Mouse (Mus musculus) myocyte (in vitro differentiated cells): ENCODE measurements around the gene Mycbp2. TPM values are rescaled to one million over a fixed set of nuclear protein-coding genes. Genes with fewer than 3 reads are reported as not detected.
A peak's percentile ranks its signal among the peaks of the same experiment; 100 is the strongest.

ENCODE experiments used
- H3K27me3 ChIP-seq: one replicate; pipeline ENCODE4 v1.6.1; 2011; ENCODE audit not compliant: control insufficient read depth, insufficient read depth, insufficient read length
- H3K36me3 ChIP-seq: one replicate; pipeline ENCODE4 v1.6.1; 2011; ENCODE audit not compliant: control insufficient read depth, insufficient read depth
- H3K4me2 ChIP-seq: one replicate; pipeline ENCODE4 v1.6.1; 2011; ENCODE audit warnings: low read depth, control low read depth
- H3K4me3 ChIP-seq: one replicate; pipeline ENCODE4 v1.5.1; 2011; ENCODE audit warnings: mild to moderate bottlenecking, control low read depth, moderate library complexity
- H3K79me2 ChIP-seq: one replicate; pipeline ENCODE4 v1.6.1; 2011; ENCODE audit not compliant: control insufficient read depth, insufficient read depth
- H3ac ChIP-seq: one replicate; pipeline ENCODE4 v1.6.1; 2011; ENCODE audit not compliant: control insufficient read depth, insufficient read length
- CEBPB ChIP-seq: IDR thresholded peaks from 2 replicates; pipeline ENCODE4 v1.6.1; 2011; ENCODE audit warnings: mild to moderate bottlenecking, moderate library complexity; ENCODE audit not compliant: poor library complexity, insufficient read depth, severe bottlenecking
- E2F4 ChIP-seq: IDR thresholded peaks from one replicate; pipeline ENCODE4 v1.6.1; 2011; ENCODE audit warnings: mild to moderate bottlenecking, control low read depth, moderate library complexity; ENCODE audit not compliant: insufficient read depth
- MAX ChIP-seq: IDR thresholded peaks from one replicate; pipeline ENCODE4 v1.6.1; 2011; ENCODE audit warnings: low read depth, mild to moderate bottlenecking, control low read depth
- MYOD1 ChIP-seq, 3 experiments: IDR thresholded peaks; one replicate each; pipeline ENCODE4 v1.6.1; 2011; ENCODE audit warnings: control low read depth in 2 of 3, low read depth in 2 of 3, mild to moderate bottlenecking in 2 of 3, moderate library complexity in 1 of 3; ENCODE audit not compliant: insufficient read length in 2 of 3, control insufficient read depth in 1 of 3
- MYOG ChIP-seq, 3 experiments: IDR thresholded peaks; one replicate each; pipeline ENCODE4 v1.6.1; 2011; ENCODE audit warnings: control low read depth in 2 of 3, low read depth in 2 of 3, mild to moderate bottlenecking in 2 of 3; ENCODE audit not compliant: insufficient read length in 2 of 3, control insufficient read depth in 1 of 3, insufficient read depth in 1 of 3
- POLR2A ChIP-seq: IDR thresholded peaks from one replicate; pipeline ENCODE4 v1.6.1; 2011; ENCODE audit warnings: low read depth, mild to moderate bottlenecking, control low read depth, moderate library complexity; ENCODE audit not compliant: insufficient read length
- POLR2AphosphoS2 ChIP-seq: IDR thresholded peaks from one replicate; pipeline ENCODE4 v1.6.1; 2011; ENCODE audit warnings: low read depth, control low read depth; ENCODE audit not compliant: insufficient read length
- REST ChIP-seq: IDR thresholded peaks from one replicate; pipeline ENCODE4 v1.6.1; 2011; ENCODE audit warnings: mild to moderate bottlenecking, control low read depth, moderate library complexity; ENCODE audit not compliant: insufficient read depth, insufficient read length
- SRF ChIP-seq: IDR thresholded peaks from one replicate; pipeline ENCODE4 v1.6.1; 2011; ENCODE audit warnings: low read depth; ENCODE audit not compliant: control insufficient read depth, insufficient read length
- TCF12 ChIP-seq: IDR thresholded peaks from one replicate; pipeline ENCODE4 v1.6.1; 2011; ENCODE audit warnings: mild to moderate bottlenecking, control low read depth; ENCODE audit not compliant: poor library complexity, insufficient read depth, severe bottlenecking
- TCF3 ChIP-seq: IDR thresholded peaks from one replicate; pipeline ENCODE4 v1.6.1; 2011; ENCODE audit warnings: low read depth, control low read depth; ENCODE audit not compliant: insufficient read length
- USF1 ChIP-seq: IDR thresholded peaks from one replicate; pipeline ENCODE4 v1.6.1; 2011; ENCODE audit warnings: low read depth, mild to moderate bottlenecking, control low read depth, moderate library complexity
- polyA plus RNA-seq: library from polyadenylated mRNA; unstranded; fragments of >200 nt; fragmentation: generic; extraction: Trizol; gene quantifications from one replicate; pipeline ENCODE4 v1.2.1, GENCODE M21; 2012; ENCODE audit warnings: missing spikeins

Gene Mycbp2
- 7.7 TPM for polyA plus RNA-seq

- Histone ChIP-seq H3K36me3 (no peaks in the 10 kb centered on the region), H3K79me2 (peaks cover 42% of the 10 kb centered on the region), H3ac (peak within 1 kb of the TSS; percentile 54), H3K4me2 (peak within 1 kb of the TSS; percentile 88), H3K4me3 (peak within 1 kb of the TSS; percentile 54), H3K27me3 (no peaks in the 10 kb centered on the region)
- TF ChIP-seq CEBPB = no peak
- no peak for TF ChIP-seq TCF3
- no peak for TF ChIP-seq REST
- no peak for TF ChIP-seq TCF12
- TF ChIP-seq MYOG (IDR thresholded peaks at IDR 0.05; ENCODE audit: control insufficient read depth in 1 of 3, insufficient read depth in 1 of 3, insufficient read length in 2 of 3, low read depth in 2 of 3) = peak in 1 of 3 experiments; percentile 50
- TF ChIP-seq SRF = no peak
- TF ChIP-seq MYOD1 (IDR thresholded peaks at IDR 0.05; ENCODE audit: control insufficient read depth in 1 of 3, insufficient read length in 2 of 3, low read depth in 2 of 3) = peak in 1 of 3 experiments; percentile 2
- no peak for TF ChIP-seq MAX
- TF ChIP-seq POLR2AphosphoS2 = peak; percentile 87
- no peak for TF ChIP-seq USF1
- TF ChIP-seq E2F4 = no peak
- peak; percentile 95 for TF ChIP-seq POLR2A
Measured at GRCm38 (mm10) chr14:103346729-103347505, at the start of gene Mycbp2. Mycbp2 (minus strand) TSS chr14:103346814.

DNA sequence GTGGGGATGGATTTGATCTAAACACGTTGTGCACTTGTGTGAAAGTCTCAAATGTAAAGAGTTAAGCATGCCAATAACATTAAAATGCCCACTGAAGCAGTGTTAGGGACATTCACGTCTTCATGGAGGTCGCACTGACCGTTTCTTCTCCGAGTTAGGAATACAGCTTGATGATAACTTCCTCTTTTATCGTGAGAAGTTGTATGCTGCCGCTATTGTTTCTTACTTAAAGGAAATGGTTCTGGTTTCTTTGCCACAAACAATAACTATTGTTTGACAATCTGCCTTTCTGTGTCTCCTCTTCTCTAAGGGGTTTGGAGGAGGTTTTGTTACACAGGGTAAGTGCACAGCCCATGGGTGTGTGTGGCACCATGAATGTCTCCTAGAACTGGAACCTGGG is 45.8 kb upstream of the Mycbp2 start:
- no peak overlapping the region for H3K4me2 ChIP-seq
- no peaks in the 10 kb centered on the region for H3K79me2 ChIP-seq
- TF ChIP-seq USF1 = no peak
- TF ChIP-seq E2F4 = no peak
- no peak for TF ChIP-seq MAX
- no peak for TF ChIP-seq REST
- TF ChIP-seq MYOD1 (IDR thresholded peaks at IDR 0.05; ENCODE audit: control insufficient read depth in 1 of 3, insufficient read length in 2 of 3, low read depth in 2 of 3) = no peak
- TF ChIP-seq POLR2AphosphoS2 = no peak
- no peak for TF ChIP-seq MYOG (IDR thresholded peaks at IDR 0.05; ENCODE audit: control insufficient read depth in 1 of 3, insufficient read depth in 1 of 3, insufficient read length in 2 of 3, low read depth in 2 of 3)
- no peak for TF ChIP-seq CEBPB
- TF ChIP-seq SRF = no peak
- no peak for TF ChIP-seq POLR2A
- TF ChIP-seq TCF3 = no peak
- TF ChIP-seq TCF12 = no peak
- no peak overlapping the region for H3ac ChIP-seq
- H3K36me3 ChIP-seq = no peaks in the 10 kb centered on the region
- no peak overlapping the region for H3K4me3 ChIP-seq
- H3K27me3 ChIP-seq = no peaks in the 10 kb centered on the region

DNA sequence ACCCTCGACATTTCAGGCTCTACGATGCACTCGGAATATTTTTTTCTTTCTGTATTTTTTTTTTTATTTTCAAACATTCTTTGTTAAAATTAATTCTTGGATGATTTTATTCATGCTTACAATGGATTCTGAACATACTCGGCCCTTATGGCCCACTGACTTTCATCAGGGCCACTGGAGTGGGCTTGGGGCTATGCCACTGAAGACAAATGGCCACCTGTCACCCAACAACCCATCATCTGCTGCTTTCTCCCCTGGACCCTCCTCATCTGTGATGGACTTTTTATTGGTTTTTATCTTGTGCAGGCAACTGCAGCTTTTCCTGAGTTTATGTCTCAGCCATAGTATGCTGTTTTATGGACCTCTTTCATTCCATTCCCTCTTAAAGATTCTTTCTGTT is 40.8 kb upstream of the Mycbp2 start:
- H3K27me3 ChIP-seq = no peaks in the 10 kb centered on the region

GRCm38 (mm10) chr14:103386871-103387270 is 40.3 kb upstream of the Mycbp2 start:
- no peaks in the 10 kb centered on the region for H3K79me2 ChIP-seq
- no peaks in the 10 kb centered on the region for H3K27me3 ChIP-seq
- TF ChIP-seq USF1 (no peak), POLR2A (no peak), TCF3 (no peak), E2F4 (no peak), POLR2AphosphoS2 (no peak), MYOD1 (IDR thresholded peaks at IDR 0.05; ENCODE audit: control insufficient read depth in 1 of 3, insufficient read length in 2 of 3, low read depth in 2 of 3) (no peak), REST (no peak), TCF12 (no peak), CEBPB (no peak)
- H3ac ChIP-seq = no peak overlapping the region
- H3K36me3 ChIP-seq = no peaks in the 10 kb centered on the region
- H3K4me2 ChIP-seq = no peak overlapping the region
- no peak overlapping the region for H3K4me3 ChIP-seq

More for the DNA sequence above, 40.8 kb upstream of the Mycbp2 start:
- Histone ChIP-seq H3ac (no peak overlapping the region), H3K36me3 (no peaks in the 10 kb centered on the region), H3K4me2 (no peak overlapping the region), H3K79me2 (no peaks in the 10 kb centered on the region), H3K4me3 (no peak overlapping the region)
- TF ChIP-seq SRF (no peak), TCF3 (no peak), TCF12 (no peak), E2F4 (no peak), MAX (no peak), MYOG (IDR thresholded peaks at IDR 0.05; ENCODE audit: control insufficient read depth in 1 of 3, insufficient read depth in 1 of 3, insufficient read length in 2 of 3, low read depth in 2 of 3) (no peak), REST (no peak), POLR2A (no peak), POLR2AphosphoS2 (no peak), USF1 (no peak), MYOD1 (IDR thresholded peaks at IDR 0.05; ENCODE audit: control insufficient read depth in 1 of 3, insufficient read length in 2 of 3, low read depth in 2 of 3) (no peak), CEBPB (no peak)
